Mouse (Mus musculus) midbrain, embryonic 16.5 days (tissue): ENCODE data around the gene Lenep. TPM values are rescaled to one million over a fixed set of nuclear protein-coding genes. Genes with fewer than 3 reads are reported as not detected.

ENCODE experiments used
- ATAC-seq: fragments of 200-750 bp; cut with Nextera tagmentation; 2 replicates; pipeline ENCODE4 v1.8.0; 2017; ENCODE audit warnings: moderate TSS enrichment
- H3K27ac ChIP-seq: fragments of 300-500 bp; sonication (generic); 2 replicates; pipeline ENCODE4 v1.5.1; 2014; ENCODE audit warnings: mild to moderate bottlenecking, low read length, mixed read lengths
- H3K27me3 ChIP-seq: fragments of 300-500 bp; sonication (generic); 2 replicates; pipeline ENCODE4 v1.6.1; 2014; ENCODE audit warnings: low read depth, low read length, mixed read lengths; ENCODE audit not compliant: control insufficient read depth, insufficient read depth
- H3K36me3 ChIP-seq: fragments of 300-500 bp; sonication (generic); 2 replicates; pipeline ENCODE4 v1.6.1; 2014; ENCODE audit warnings: mild to moderate bottlenecking, low read length, moderate library complexity, mixed read lengths; ENCODE audit not compliant: control insufficient read depth, insufficient read depth
- H3K4me1 ChIP-seq: fragments of 300-500 bp; sonication (generic); 2 replicates; pipeline ENCODE4 v1.6.1; 2014; ENCODE audit warnings: mild to moderate bottlenecking, low read length, mixed read lengths; ENCODE audit not compliant: control insufficient read depth, insufficient read depth
- H3K4me2 ChIP-seq: fragments of 300-500 bp; sonication (generic); 2 replicates; pipeline ENCODE4 v1.6.1; 2014; ENCODE audit warnings: mild to moderate bottlenecking, low read length, mixed read lengths
- H3K4me3 ChIP-seq: fragments of 300-500 bp; sonication (generic); 2 replicates; pipeline ENCODE4 v1.5.1; 2014; ENCODE audit warnings: low read depth, mild to moderate bottlenecking, low read length, moderate library complexity, mixed read lengths
- H3K9ac ChIP-seq: fragments of 300-500 bp; sonication (generic); 2 replicates; pipeline ENCODE4 v1.6.1; 2014; ENCODE audit warnings: low read depth, low read length, mixed read lengths
- H3K9me3 ChIP-seq: fragments of 300-500 bp; sonication (generic); replicated peaks from 2 replicates; pipeline ENCODE4 v1.6.1; 2014; ENCODE audit warnings: mild to moderate bottlenecking, low read length, mixed read lengths; ENCODE audit not compliant: control insufficient read depth, poor library complexity, severe bottlenecking
- WGBS: fragments of 180-500 bp; shearing (Covaris S2); extraction: QIAGEN DNeasy Blood & Tissue Kit; methylation state at CpG from one replicate; pipeline ENCODE4 v1.1.7; 2014; 5-methylcytosine and 5-hydroxymethylcytosine counted together
- polyA plus RNA-seq: library from polyadenylated mRNA; unstranded; fragments of >200 nt; fragmentation: Nextera tagmentation; extraction: Ambion mirVana; gene quantifications from 2 replicates; pipeline ENCODE4 v1.2.1, GENCODE M21; 2015

The Lenep gene
- polyA plus RNA-seq, 1 experiment from 2014 or later = not detected

DNA sequence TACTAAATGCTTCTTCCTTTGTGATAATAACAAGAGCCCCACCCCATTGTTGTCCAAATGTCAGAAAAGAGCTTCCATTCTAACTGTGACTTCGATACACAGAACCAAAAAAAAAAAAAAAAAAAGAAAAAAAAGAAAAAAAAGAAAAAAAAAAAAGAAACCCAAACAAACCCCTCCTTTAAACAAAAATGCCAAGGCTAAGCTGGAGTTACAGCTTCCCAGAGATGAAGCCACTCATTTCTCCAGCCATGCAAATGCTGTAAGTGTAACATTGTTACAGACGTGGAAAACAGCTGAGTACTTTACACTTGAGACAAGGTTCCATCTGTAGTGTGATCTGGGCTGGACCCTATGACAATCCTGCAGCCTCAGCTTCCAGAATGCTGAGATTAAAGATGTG, 14.5 kb upstream of the Lenep start:
- H3K36me3 ChIP-seq = peaks cover 4% of the 10 kb centered on the region; the same call in 1 of the 2 replicates
- H3K4me3 ChIP-seq = peak overlapping the region; percentile 63
- no peaks in the 10 kb centered on the region for H3K27me3 ChIP-seq
- peaks cover 23% of the 10 kb centered on the region for H3K4me1 ChIP-seq
- WGBS = 21% methylated on average over 2 of the region's 2 CpGs
- H3K9me3 ChIP-seq = no peaks in the 10 kb centered on the region
- H3K4me2 ChIP-seq = peak overlapping the region; percentile 93
- no peak overlapping the region for H3K9ac ChIP-seq
- no peak for ATAC-seq
- H3K27ac ChIP-seq = no peak overlapping the region

DNA sequence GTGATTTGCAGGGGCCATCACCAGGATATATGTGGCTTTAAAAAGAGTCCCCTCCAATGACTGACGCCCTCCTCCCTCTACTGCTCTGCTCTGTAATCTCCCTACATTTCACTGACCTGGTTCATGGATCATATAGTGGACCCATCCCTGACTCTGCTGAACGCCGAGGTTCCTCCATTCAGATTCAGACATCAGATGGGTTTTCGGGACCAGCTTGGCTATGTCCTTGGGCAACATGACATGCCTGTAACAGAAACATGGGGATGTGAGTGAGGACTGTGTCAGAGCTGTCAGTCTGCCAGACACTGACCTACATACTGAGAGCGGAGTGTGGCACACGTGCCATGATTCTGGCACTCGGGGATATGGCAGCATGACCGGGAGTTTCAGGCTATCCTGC, 13.6 kb upstream of the Lenep start:
- no peak overlapping the region for H3K9ac ChIP-seq
- peaks cover 20% of the 10 kb centered on the region for H3K4me1 ChIP-seq
- H3K27ac ChIP-seq = no peak overlapping the region
- no peaks in the 10 kb centered on the region for H3K27me3 ChIP-seq
- no peak overlapping the region for H3K4me3 ChIP-seq
- H3K4me2 ChIP-seq = no peak overlapping the region
- no peaks in the 10 kb centered on the region for H3K9me3 ChIP-seq
- WGBS = 95% methylated on average over 8 of the region's 8 CpGs
- no peak for ATAC-seq
- peaks cover 4% of the 10 kb centered on the region; the same call in 1 of the 2 replicates for H3K36me3 ChIP-seq

DNA sequence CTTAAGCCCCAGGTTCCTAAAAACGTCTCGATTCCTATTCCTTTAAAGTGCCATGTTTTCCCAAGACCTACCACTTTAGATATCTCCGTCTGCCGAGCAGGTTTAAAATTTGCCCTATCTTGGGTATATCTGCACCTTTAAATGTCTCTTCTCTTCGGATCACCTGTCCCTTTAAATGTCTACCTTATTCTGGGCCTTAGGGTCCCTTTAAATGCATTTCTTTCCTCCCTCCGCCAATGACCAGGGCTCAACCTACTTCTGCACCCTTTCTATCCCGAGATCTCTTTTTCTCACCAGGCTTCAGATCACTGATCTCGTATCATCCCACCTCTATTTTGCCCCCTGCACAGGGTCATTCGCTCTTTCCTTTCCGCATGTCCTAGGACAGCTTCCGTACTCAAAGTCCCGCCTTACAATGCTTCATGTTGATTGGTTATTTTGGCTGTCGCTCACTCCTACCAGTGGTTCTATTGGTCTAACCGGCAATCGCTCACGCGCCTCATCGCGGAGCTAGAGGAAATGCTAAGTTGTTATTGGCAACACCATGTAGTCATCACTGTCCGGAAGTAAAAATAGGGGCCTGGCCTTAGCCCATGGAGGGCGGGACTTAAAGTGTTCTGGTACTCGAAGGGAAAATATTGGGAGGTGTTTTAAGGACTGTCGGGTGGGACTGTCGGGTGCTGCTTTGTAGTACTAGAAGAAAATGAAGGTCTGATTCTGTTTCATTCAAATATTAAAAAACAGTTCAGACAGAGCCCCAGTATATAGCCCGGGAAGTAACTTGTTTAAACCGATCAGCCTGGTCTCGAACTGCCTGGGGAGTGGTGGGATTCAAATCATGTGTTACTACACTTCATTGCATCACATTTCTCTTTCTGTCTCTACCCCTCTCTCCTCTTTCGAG, 9.1 kb upstream of the Lenep start, which contains the start of gene Flad1:
Flad1 (minus strand) TSS at position 381 of the 904 bp plus-strand sequence.
- Histone ChIP-seq H3K4me3 (peak within 1 kb of the TSS; percentile 48), H3K4me1 (peaks cover 11% of the 10 kb centered on the region), H3K9ac (peak within 1 kb of the TSS; percentile 65), H3K36me3 (peaks cover 10% of the 10 kb centered on the region; the same call in 1 of the 2 replicates), H3K4me2 (peak within 1 kb of the TSS; percentile 85), H3K27me3 (no peaks in the 10 kb centered on the region), H3K9me3 (no peaks in the 10 kb centered on the region), H3K27ac (peak within 1 kb of the TSS; percentile 65)
- ATAC-seq = peak; percentile 100
- 6% methylated on average over 28 of the region's 28 CpGs for WGBS

DNA sequence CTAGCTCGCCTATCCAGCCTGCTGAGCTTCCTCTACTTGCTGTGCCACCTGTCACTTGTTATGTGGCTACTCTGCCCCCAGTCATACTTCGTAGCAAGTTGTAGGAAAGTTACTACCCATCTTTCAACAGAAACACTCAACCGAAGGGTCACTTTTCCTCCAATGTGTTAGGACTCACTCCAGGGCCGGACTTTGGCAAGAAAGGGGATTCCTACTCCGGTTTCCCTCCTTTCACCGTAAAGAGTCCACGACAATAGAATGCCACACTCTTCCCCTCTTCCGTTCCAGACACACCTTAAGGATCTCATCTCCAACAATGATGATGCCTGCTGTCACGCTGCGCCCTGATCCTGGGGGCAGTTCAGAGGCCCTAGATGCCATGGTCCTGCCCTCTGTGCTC, 8.3 kb upstream of the Lenep start:
- 78% methylated on average over 10 of the region's 10 CpGs for WGBS
- peak overlapping the region; percentile 65 for H3K27ac ChIP-seq

DNA sequence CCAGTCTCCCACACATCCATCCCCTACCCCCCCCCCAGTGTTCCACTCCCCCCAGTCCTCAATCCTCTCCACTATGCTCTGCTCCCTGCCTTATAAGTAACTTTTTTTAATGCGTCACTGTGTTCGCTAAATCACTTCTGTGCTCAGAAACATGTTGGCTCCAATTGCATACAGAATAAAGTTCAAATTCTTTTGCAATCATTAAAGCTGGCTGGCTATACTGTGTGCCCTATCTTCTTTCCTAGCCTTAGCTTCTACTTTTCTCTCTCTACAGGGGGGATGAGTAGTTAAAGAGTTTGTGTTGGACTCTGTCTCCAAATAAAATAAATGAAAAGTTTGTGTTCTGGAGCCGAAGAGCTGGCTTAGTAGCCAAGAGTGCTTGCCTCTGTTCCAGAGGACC, 7.1 kb upstream of the Lenep start:
- Histone ChIP-seq H3K27ac (no peak overlapping the region), H3K4me2 (no peak overlapping the region), H3K27me3 (no peaks in the 10 kb centered on the region), H3K4me1 (peaks cover 11% of the 10 kb centered on the region), H3K9ac (no peak overlapping the region), H3K4me3 (no peak overlapping the region), H3K9me3 (no peaks in the 10 kb centered on the region), H3K36me3 (peaks cover 7% of the 10 kb centered on the region; the same call in 1 of the 2 replicates)
- ATAC-seq = no peak
- WGBS = 90% methylated on average over 3 of the region's 3 CpGs

More for the DNA sequence above, 8.3 kb upstream of the Lenep start:
- H3K9me3 ChIP-seq = no peaks in the 10 kb centered on the region
- H3K4me2 ChIP-seq = peak overlapping the region; percentile 85
- H3K9ac ChIP-seq = peak overlapping the region; percentile 65
- H3K4me3 ChIP-seq = peak overlapping the region; percentile 48
- H3K4me1 ChIP-seq = peaks cover 11% of the 10 kb centered on the region
- H3K36me3 ChIP-seq = peaks cover 10% of the 10 kb centered on the region; the same call in 1 of the 2 replicates
- H3K27me3 ChIP-seq = no peaks in the 10 kb centered on the region
- no peak for ATAC-seq

DNA sequence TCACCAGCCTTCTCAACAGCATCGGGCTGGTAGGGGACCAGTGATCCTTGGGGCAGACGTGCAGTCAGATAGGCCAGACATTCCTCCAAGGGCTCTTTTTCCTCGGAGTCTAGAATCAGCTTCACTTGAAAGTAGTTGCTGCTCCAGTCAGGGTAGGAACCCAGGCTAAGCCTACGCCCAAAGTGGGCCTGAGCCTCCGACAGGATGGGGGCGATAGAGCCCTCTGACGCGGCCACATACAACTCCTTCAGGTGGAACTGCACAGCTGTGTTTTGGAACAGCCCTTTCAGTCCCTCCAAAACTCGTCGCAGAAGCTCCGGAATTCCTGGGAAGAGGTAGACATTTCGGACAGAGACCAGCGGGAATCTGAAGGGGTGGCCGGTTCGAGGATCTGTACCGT, 5.9 kb upstream of the Lenep start:
- Histone ChIP-seq H3K27me3 (no peaks in the 10 kb centered on the region), H3K4me1 (peaks cover 11% of the 10 kb centered on the region), H3K36me3 (peaks cover 10% of the 10 kb centered on the region), H3K4me2 (no peak overlapping the region), H3K27ac (no peak overlapping the region), H3K9ac (no peak overlapping the region), H3K4me3 (no peak overlapping the region), H3K9me3 (no peaks in the 10 kb centered on the region)
- no peak for ATAC-seq
- 64% methylated on average over 16 of the region's 16 CpGs for WGBS

DNA sequence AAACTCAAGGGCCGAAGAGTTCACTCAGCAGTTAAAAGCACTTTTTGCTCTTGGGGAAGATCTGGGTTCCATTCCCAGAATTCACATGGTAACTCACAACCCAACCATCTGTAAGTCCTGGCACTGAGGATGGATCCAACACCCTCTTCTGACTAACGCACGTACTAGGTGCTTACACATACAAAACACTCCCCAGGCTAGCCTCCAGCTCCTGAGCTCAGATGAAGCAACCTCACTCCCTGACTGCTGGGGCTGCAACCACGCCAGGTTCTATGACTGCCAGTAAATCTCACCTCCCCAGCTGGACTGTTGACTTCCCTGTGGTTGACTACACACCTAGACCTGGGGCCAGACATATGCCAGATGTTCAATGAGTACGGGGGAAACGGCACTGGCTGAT, 4.3 kb upstream of the Lenep start:
- no peak overlapping the region for H3K27ac ChIP-seq
- no peaks in the 10 kb centered on the region for H3K9me3 ChIP-seq
- no peak overlapping the region for H3K4me2 ChIP-seq
- H3K27me3 ChIP-seq = no peaks in the 10 kb centered on the region
- no peak overlapping the region for H3K4me3 ChIP-seq
- no peak overlapping the region for H3K9ac ChIP-seq
- peaks cover 7% of the 10 kb centered on the region for H3K4me1 ChIP-seq
- ATAC-seq = no peak
- peaks cover 13% of the 10 kb centered on the region for H3K36me3 ChIP-seq
- 93% methylated on average over 6 of the region's 6 CpGs for WGBS

DNA sequence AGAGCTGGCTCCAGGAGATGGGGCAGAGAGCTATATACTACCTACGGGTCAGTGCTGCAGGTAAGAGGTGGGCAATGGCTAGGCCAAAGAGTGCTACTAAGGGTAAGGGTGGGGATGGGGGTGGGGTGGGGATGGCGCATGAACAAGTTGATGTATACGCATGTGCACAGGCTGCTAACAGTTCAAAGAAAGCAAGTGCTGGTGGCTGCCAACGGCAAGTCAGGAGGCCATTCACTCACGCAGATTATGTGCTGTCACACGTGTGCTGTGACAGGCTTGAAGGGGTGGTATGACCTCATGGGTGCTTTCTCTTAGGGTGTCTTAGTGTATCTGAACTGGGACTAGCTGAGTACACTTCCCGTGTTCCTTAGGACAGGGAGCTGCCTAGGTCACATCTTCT, 1.3 kb downstream of the Lenep start:
- Histone ChIP-seq H3K27ac (no peak overlapping the region), H3K4me2 (no peak overlapping the region), H3K27me3 (peaks cover under 1% of the 10 kb centered on the region; the same call in 1 of the 2 replicates), H3K9me3 (no peaks in the 10 kb centered on the region), H3K36me3 (peaks cover 9% of the 10 kb centered on the region), H3K4me1 (peaks cover 4% of the 10 kb centered on the region), H3K9ac (no peak overlapping the region), H3K4me3 (no peak overlapping the region)
- 91% methylated on average over 7 of the region's 7 CpGs for WGBS
- ATAC-seq = no peak

DNA sequence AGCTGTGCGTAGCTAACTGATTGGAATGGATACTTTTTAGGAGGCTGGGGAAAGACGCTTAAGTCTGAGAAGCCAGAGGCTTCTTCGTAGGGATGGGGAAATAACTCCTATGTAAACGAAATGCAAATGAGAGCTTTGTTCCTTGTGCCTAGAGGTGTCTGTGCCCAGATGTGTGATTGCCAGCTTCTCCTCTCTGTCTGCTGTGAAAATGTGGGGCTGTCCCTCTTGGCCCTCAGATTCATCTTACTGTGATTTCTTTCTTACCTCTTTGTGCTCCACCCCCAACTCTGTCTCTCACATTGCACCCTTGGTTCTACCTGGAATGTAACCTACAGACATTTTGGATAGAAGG, 6.0 kb downstream of the Lenep start:
- no peaks in the 10 kb centered on the region for H3K9me3 ChIP-seq
- peaks cover 51% of the 10 kb centered on the region for H3K4me1 ChIP-seq
- peak overlapping the region; percentile 99 for H3K4me2 ChIP-seq
- H3K27ac ChIP-seq = no peak overlapping the region
- peaks cover 25% of the 10 kb centered on the region for H3K27me3 ChIP-seq
- whole genome bisulfite sequencing = 0% methylated on average over 4 of the region's 4 CpGs
- peak overlapping the region; percentile 38 for H3K4me3 ChIP-seq
- ATAC-seq = no peak
- H3K36me3 ChIP-seq = peaks cover 3% of the 10 kb centered on the region; the same call in 1 of the 2 replicates
- peak overlapping the region; percentile 10; the same call in 1 of the 2 replicates for H3K9ac ChIP-seq
